Mouse (Mus musculus) CH12F3 (cell line): ENCODE measurements around the gene Eml1.

ENCODE experiments used
- in situ Hi-C: fragments of 300-500 bp; cut with MboI; formaldehyde crosslinking; loops from 2 replicates; pipeline ENCODE4 v1.14.3; 2020; ENCODE audit warnings: low sequenced_read_pairs

Gene Eml1

GRCm38 (mm10) chr12:108371429-108371765 is 640 bp downstream of the Eml1 start:
- in situ Hi-C loops: loop anchor here (25.0 kb wide), 1 partner anchor 116 kb away; no protein-coding TSS in a partner anchor

GRCm38 (mm10) chr12:108372241-108372640 is 1.5 kb downstream of the Eml1 start:
- in situ Hi-C loops: loop anchor here (25.0 kb wide), 1 partner anchor 115 kb away; no protein-coding TSS in a partner anchor

GRCm38 (mm10) chr12:108373611-108374010 is 2.9 kb downstream of the Eml1 start:
- in situ Hi-C loops: loop anchor here (25.0 kb wide), 1 partner anchor 114 kb away; no protein-coding TSS in a partner anchor

GRCm38 (mm10) chr12:108374689-108375088 is 3.9 kb downstream of the Eml1 start:
- in situ Hi-C loops: loop anchor here (25.0 kb wide), 1 partner anchor 113 kb away; no protein-coding TSS in a partner anchor

GRCm38 (mm10) chr12:108378379-108379133 is 7.8 kb downstream of the Eml1 start:
- in situ Hi-C loops: no loop called here

GRCm38 (mm10) chr12:108386476-108387232 is 15.9 kb downstream of the Eml1 start:
- in situ Hi-C loops: no loop called here

- in situ Hi-C loops: no loop called here
These were observed 19.0 kb downstream of the Eml1 start for GRCm38 (mm10) chr12:108389718-108390117.

- in situ Hi-C loops: no loop called here
These were observed 21.7 kb downstream of the Eml1 start for GRCm38 (mm10) chr12:108392254-108393044.

GRCm38 (mm10) chr12:108393082-108393481 is 22.3 kb downstream of the Eml1 start:
- in situ Hi-C loops: no loop called here

- in situ Hi-C loops: no loop called here
These were observed 22.9 kb downstream of the Eml1 start for GRCm38 (mm10) chr12:108393637-108394036.

- in situ Hi-C loops: no loop called here
These were observed 24.0 kb downstream of the Eml1 start for GRCm38 (mm10) chr12:108394534-108395284.

- in situ Hi-C loops: no loop called here
These were observed 24.5 kb downstream of the Eml1 start for GRCm38 (mm10) chr12:108395285-108395660.

GRCm38 (mm10) chr12:108396081-108396947 is 25.6 kb downstream of the Eml1 start:
- in situ Hi-C loops: no loop called here

GRCm38 (mm10) chr12:108398681-108399080 is 27.9 kb downstream of the Eml1 start:
- in situ Hi-C loops: no loop called here

GRCm38 (mm10) chr12:108399191-108399590 is 28.4 kb downstream of the Eml1 start:
- in situ Hi-C loops: no loop called here

- in situ Hi-C loops: no loop called here
These were observed 30.2 kb downstream of the Eml1 start for GRCm38 (mm10) chr12:108400951-108401350.

GRCm38 (mm10) chr12:108403957-108404356 is 33.2 kb downstream of the Eml1 start:
- in situ Hi-C loops: no loop called here

GRCm38 (mm10) chr12:108409100-108409499 is 38.3 kb downstream of the Eml1 start:
- in situ Hi-C loops: no loop called here

- in situ Hi-C loops: no loop called here
These were observed 39.9 kb downstream of the Eml1 start for GRCm38 (mm10) chr12:108410416-108411208.
